Mouse (Mus musculus) right cerebral cortex, postnatal 36 days (tissue): ENCODE measurements around the gene Cylc1.

Source experiments
- DNase-seq, 2 experiments: peaks; one replicate each; pipeline ENCODE4 v3.0.0; 2022; ENCODE audit warnings: low spot score in 2 of 2, mixed read lengths in 1 of 2

Cylc1 gene

DNA sequence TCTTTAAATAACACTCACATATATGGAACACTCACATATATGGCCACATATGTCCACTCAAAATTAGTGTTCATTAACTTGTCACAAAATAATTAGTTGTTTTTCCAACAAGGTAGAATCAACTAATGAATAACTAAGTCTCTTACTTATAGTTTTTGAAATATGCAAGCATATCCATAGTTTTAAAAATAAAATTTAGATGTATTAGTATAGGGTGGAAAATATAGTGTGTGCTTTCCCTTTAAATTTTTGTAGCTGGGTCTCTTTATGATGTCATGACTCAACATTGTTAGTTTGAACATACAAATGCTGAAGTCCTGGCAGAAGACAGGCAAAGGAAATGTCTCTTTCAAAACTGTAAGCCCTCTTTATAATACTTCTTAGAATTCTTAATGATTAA is at the start of gene Cylc1:
Cylc1 (plus strand) TSS at position 301 of the 400 bp plus-strand sequence.
- no peak for DNase-seq

DNA sequence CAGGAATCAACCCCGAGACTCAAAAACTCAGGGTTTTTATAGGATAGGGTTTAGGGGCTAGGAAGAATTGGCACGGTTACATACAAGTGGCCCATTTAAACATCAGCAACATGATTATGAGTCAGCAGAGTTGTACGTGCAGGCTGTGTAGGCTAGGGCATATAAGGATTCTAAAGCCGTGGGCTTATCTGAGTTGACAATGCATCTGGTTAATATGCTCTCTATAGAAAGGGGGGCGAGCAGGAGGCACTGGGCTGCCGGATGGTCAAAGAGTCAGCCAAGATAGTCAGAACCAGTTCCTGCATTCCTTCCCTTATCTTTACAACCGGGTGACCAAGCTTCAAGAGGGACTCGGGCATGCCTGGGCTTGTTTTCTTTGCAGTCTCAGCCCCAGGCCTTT is 31.5 kb upstream of the Cylc1 start:
- DNase-seq: no peak

DNA sequence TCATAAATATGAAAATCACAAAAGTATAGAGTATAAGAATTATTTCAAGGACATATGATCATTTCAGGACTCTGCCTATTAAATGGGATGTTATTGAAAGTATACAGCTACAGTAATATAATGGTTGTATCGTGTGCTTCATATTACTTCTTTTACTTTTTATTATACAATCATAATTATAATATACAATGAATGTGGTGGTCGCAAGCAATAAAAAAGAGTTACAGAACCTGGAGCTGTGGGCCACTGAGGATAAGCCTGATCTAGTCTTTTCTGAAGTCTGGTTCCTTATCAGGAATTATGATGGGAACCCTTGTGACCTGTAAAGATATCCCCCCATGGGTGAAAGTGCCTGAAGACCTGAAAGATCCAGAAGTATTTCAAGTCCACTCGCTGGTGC is 57.8 kb downstream of the Cylc1 start, which contains the start of gene Gm10112:
Gm10112 (plus strand) TSS at position 301 of the 400 bp plus-strand sequence.
- no peak for DNase-seq
